Mouse (Mus musculus) B cell, adult 2 months (primary cell): ENCODE results near the gene Thra.

Experiments used
- DNase-seq, 2 experiments: peaks; one replicate each; pipeline ENCODE4 v3.0.0; 2022

Thra gene

DNA sequence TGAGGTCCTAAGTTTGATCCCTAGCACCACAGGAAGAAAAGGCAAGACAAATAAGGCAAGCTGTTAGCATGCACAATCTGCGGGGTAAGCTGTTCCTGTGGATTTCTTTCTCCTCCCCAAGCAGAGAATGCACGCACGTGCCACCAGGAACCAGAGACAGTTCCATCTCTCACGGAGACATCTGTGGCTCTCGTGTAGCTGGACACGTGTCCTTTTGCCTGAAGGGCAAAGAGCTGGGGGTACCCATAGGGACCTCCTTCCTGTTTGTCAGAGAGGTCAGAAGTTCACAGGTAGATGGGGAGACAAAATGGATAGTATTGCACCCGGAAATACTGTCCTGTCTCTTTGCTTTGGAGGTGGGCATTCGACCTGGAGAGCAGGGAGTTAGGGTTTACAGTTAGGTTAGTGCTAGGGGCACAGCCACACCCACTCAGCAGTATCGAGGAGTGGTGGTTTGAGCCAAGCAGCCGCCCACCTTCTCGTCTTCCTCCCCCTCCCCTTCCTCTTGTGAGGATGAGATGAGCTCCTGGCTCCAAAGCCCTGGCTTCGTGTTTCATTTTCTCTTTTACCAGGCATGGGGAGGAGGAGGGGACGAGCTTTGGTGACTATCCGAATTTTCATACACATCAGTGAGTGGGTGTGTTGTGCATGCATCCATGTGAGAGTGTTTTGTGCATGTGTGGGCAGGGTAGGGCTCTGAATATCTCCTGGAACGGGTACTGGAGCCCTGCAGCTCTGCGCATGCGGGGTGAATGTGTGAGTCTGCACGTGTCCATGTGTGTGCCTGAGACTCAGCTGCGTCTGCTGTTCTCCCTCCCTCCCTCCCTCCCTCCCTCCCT lies 6.6 kb downstream of the Thra start:
- DNase-seq, result peak; percentile 67 to 68

GRCm38 (mm10) chr11:98747804-98748505 lies 7.5 kb downstream of the Thra start:
- no peak for DNase-seq

GRCm38 (mm10) chr11:98748506-98749416 lies 8.3 kb downstream of the Thra start:
- peak; percentile 43 for DNase-seq

- DNase-seq, result no peak
Measured at GRCm38 (mm10) chr11:98749716-98750115, 9.3 kb downstream of the Thra start.

GRCm38 (mm10) chr11:98750351-98751201 lies 10.1 kb downstream of the Thra start:
- DNase-seq, result no peak

- no peak for DNase-seq
Measured at GRCm38 (mm10) chr11:98751221-98751782, 10.9 kb downstream of the Thra start.

DNA sequence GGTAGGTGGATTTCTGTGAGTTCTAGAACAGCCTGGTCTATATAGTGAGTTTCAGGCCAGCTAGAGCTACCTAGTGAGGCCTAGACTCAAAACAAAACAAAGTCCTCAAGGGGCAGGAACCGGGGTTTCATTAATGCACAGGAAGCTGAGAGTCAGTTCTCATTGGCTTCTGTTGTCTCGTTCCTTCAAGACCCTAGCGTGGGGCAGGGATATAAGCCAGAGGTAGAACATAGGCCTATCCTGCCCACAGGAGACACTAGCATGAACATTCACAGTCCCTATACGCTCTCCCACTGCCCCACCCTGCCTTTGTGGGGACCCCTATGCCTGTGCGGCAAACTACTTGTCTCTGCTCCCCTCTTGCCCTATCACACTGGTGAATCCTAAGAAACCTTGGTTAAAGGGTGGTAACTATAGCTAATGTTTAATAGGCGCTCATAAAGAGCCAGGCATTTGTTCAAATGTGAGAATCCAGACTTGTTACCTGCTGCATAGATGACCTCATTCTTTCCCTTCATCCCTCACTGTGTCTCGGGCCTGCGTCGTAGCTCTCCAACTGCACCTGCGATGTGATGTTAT lies 12.2 kb downstream of the Thra start:
- no peak for DNase-seq

DNA sequence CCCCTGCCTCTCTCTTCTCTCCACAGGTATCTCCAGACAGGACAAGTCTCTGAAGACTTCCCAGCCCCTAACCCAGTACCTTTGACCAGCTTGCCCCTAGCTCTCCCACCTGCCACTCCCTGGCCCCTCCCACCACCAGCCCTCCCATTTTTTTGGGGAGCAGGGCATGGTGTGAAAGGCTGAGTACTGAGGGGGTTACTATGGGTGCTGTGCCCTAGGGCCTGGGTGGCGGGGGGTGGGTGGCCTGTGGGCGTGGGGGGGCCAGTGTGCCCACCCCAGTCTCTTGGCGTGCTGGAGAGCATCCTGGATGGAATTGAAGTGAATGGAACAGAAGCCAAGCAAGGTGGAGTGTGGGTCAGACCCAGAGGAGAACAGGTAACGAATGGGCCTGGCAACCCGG lies 12.8 kb downstream of the Thra start:
- no peak for DNase-seq

GRCm38 (mm10) chr11:98754151-98754620 lies 13.7 kb downstream of the Thra start:
- DNase-seq, result no peak

DNA sequence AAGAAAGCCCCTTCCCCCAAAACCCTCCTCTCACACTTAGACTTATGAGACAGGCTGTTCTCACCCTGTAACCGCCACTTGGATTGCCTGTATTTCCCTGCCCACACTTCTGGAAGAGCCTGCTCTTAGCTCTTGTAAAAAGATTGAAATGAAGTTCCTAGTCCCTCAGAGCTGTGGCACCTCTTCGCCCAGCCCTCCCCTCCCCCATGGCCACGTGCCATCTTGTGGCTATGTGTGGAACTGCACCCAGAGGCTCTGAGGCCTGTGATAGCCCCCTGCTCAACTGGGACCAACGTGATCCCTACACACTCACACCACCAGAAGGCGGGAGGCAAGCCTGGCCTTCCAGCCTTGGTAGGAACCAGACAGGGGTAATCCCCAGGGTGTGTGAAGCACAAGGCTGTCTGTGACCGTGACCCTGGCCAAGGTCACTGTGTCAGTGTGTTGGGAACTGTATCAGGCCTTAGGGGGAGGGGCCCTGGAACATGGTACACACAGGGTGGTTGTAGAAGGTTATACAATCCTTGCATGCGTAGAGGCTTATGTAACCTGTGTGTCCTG lies 14.3 kb downstream of the Thra start:
- DNase-seq, result peak; percentile 87

- DNase-seq, result no peak
Measured at GRCm38 (mm10) chr11:98755726-98756380, 15.4 kb downstream of the Thra start.

- DNase-seq, result no peak
Measured at GRCm38 (mm10) chr11:98756711-98757110, 16.3 kb downstream of the Thra start.

DNA sequence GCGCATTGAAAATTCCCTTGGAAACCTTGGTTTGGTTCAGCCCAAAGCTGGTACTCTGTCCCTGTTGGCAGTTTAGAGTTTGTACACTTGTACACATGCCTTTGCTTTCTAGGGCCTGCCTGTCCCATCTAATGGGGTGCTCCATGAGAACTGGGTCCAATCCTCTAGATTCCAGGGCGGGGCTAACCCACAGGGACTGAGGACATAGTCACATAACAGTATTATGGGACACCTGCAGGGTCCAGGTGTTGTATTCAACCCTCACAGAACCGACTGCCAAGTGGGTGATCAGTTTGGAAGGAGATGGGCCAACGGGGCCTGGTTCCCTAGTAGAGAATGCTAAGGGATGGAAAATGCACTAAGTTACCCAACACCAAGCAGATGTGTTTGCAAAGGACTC lies 21.5 kb downstream of the Thra start:
- DNase-seq, result no peak

GRCm38 (mm10) chr11:98762756-98763501 lies 22.5 kb downstream of the Thra start:
- DNase-seq, result no peak

- DNase-seq, result no peak
Measured at GRCm38 (mm10) chr11:98763502-98763861, 23.0 kb downstream of the Thra start.

DNA sequence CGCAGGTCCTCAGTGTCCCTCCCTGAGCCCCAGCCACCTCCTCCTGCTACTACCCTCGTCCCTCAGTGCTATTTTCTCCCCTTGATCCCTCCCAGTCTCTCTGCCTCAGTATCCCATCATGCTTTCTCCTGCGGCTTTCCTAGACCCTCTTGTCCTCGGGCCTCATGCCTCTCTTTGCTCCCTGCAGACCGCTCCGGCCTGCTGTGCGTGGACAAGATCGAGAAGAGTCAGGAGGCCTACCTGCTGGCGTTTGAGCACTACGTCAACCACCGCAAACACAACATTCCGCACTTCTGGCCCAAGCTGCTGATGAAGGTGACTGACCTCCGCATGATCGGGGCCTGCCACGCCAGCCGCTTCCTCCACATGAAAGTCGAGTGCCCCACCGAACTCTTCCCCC lies 23.7 kb downstream of the Thra start:
- no peak for DNase-seq

DNA sequence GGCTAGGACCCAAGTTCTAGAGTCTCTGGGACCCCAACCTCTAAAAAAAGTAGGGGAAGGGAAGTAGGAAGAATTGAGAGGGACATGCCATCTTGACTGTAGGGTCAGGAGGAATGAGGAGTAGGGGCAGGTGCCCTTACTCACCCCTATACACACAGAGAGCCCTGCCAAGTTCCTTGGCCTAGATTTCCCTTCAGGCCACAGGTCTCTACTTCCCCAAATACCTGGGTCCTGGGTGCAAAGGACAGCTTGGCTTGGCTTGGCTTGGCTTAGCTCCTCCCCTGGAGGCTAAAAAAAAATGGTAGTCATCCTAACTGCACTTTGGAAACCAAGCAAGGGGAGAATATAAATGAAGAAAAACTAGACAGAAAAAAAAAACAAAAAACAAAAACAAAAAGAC lies 24.3 kb downstream of the Thra start:
- DNase-seq, result no peak

GRCm38 (mm10) chr11:98765421-98766309 lies 25.2 kb downstream of the Thra start:
- no peak for DNase-seq

GRCm38 (mm10) chr11:98766346-98766745 lies 25.9 kb downstream of the Thra start:
- no peak for DNase-seq
